Mouse (Mus musculus) bone marrow, adult 2 months (tissue): ENCODE measurements around the gene Mdh2. TPM values are rescaled to one million over a fixed set of nuclear protein-coding genes. Genes with fewer than 3 reads are reported as not detected.

Experiments
- H3K27ac ChIP-seq: fragments of 200-500 bp; 2 replicates; pipeline ENCODE4 v1.5.1; 2012; ENCODE audit warnings: low read depth, mild to moderate bottlenecking, control low read depth, inconsistent platforms, low read length; ENCODE audit not compliant: control insufficient read depth, poor library complexity, insufficient read depth
- H3K4me1 ChIP-seq: fragments of 200-500 bp; 2 replicates; pipeline ENCODE4 v1.6.1; 2011; ENCODE audit warnings: low read length; ENCODE audit not compliant: control insufficient read depth, insufficient read depth
- H3K4me3 ChIP-seq: fragments of 200-500 bp; replicated peaks from 2 replicates; pipeline ENCODE3; 2011; ENCODE audit warnings: mild to moderate bottlenecking, low read depth, low read length, control low read depth; ENCODE audit not compliant: control insufficient read depth
- CTCF ChIP-seq: fragments of 200-500 bp; IDR thresholded peaks from 2 replicates; pipeline ENCODE4 v1.5.1; 2011; ENCODE audit warnings: low read length, control low read depth; ENCODE audit not compliant: control insufficient read depth, insufficient read depth
- POLR2A ChIP-seq: fragments of 200-500 bp; IDR thresholded peaks from 2 replicates; pipeline ENCODE4 v1.6.1; 2011; ENCODE audit warnings: low read depth, mild to moderate bottlenecking, control low read depth, low read length, borderline replicate concordance; ENCODE audit not compliant: control insufficient read depth
- WGBS: fragments of 180-500 bp; shearing (Covaris S2); methylation state at CpG from one replicate; pipeline ENCODE4 v1.1.7; 2018; 5-methylcytosine and 5-hydroxymethylcytosine counted together
- polyA plus RNA-seq: library from polyadenylated mRNA; stranded (reverse); fragments of >200 nt; gene quantifications from 2 replicates; pipeline ENCODE4 v1.2.4, GENCODE M21; 2011; ENCODE audit warnings: low replicate concordance; ENCODE audit not compliant: missing spikeins, insufficient read depth, insufficient read length

Gene Mdh2
- 109 and 132 TPM in 2 replicates for polyA plus RNA-seq

GRCm38 (mm10) chr5:135778471-135779445, at the start of gene Mdh2:
Mdh2 (plus strand) TSS chr5:135778480.
- WGBS, result 2% methylated on average over 70 of the region's 70 CpGs
- Histone ChIP-seq H3K4me1 (peaks cover 9% of the 10 kb centered on the region), H3K4me3 (peak within 1 kb of the TSS; percentile 94)

GRCm38 (mm10) chr5:135729351-135729750, 48.9 kb upstream of the Mdh2 start:
- no peak overlapping the region for H3K27ac ChIP-seq
- TF ChIP-seq POLR2A (no peak), CTCF (no peak)
- no peaks in the 10 kb centered on the region for H3K4me1 ChIP-seq
- 91% methylated on average over 13 of the region's 13 CpGs for WGBS
- H3K4me3 ChIP-seq, result no peak overlapping the region

More at GRCm38 (mm10) chr5:135778471-135779445, at the start of gene Mdh2:
- TF ChIP-seq POLR2A (peak; percentile 99), CTCF (no peak)
- peak within 1 kb of the TSS; percentile 97 for H3K27ac ChIP-seq

DNA sequence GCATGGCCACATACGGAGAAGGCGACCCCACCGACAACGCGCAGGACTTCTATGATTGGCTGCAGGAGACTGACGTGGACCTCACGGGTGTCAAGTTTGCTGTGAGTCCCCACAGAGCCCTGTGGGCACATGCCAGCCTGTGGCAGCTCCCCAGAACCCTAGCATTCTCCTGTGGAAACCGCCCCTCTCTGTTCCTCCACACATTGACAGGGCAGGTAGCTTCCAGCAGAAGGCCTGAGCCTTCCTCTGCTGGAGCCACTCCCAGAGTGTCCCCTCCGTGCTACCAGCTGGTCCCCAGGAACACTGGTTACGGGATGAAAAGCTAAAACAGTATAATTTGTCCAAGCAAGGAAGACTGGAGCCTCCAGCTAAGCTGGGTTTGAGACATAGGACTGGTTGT, 48.0 kb upstream of the Mdh2 start:
- WGBS, result 87% methylated on average over 10 of the region's 10 CpGs
- no peak overlapping the region for H3K4me3 ChIP-seq
- no peak overlapping the region; the same call in 1 of the 2 replicates for H3K27ac ChIP-seq
- TF ChIP-seq POLR2A (no peak), CTCF (no peak)
- H3K4me1 ChIP-seq, result no peaks in the 10 kb centered on the region

- 86% methylated on average over 10 of the region's 10 CpGs for WGBS
- no peak overlapping the region for H3K27ac ChIP-seq
- no peak overlapping the region for H3K4me3 ChIP-seq
- H3K4me1 ChIP-seq, result no peaks in the 10 kb centered on the region
- no peak for TF ChIP-seq CTCF
- no peak for TF ChIP-seq POLR2A
Observed at GRCm38 (mm10) chr5:135730916-135731315, 47.4 kb upstream of the Mdh2 start.

GRCm38 (mm10) chr5:135731322-135731721, 47.0 kb upstream of the Mdh2 start:
- 91% methylated on average over 16 of the region's 16 CpGs for WGBS
- no peak overlapping the region for H3K27ac ChIP-seq
- no peak for TF ChIP-seq CTCF
- TF ChIP-seq POLR2A, result no peak
- no peaks in the 10 kb centered on the region for H3K4me1 ChIP-seq
- H3K4me3 ChIP-seq, result no peak overlapping the region

- Histone ChIP-seq H3K27ac (no peak overlapping the region), H3K4me1 (no peaks in the 10 kb centered on the region), H3K4me3 (no peak overlapping the region)
- 77% methylated on average over 4 of the region's 4 CpGs for whole genome bisulfite sequencing
- no peak for TF ChIP-seq POLR2A
- no peak for TF ChIP-seq CTCF
Observed at GRCm38 (mm10) chr5:135733071-135733470, 45.2 kb upstream of the Mdh2 start.

- Histone ChIP-seq H3K27ac (no peak overlapping the region), H3K4me1 (no peaks in the 10 kb centered on the region), H3K4me3 (no peak overlapping the region)
- no peak for TF ChIP-seq CTCF
- no peak for TF ChIP-seq POLR2A
- WGBS, result 96% methylated on average over 42 of the region's 42 CpGs
Observed at GRCm38 (mm10) chr5:135734057-135734680, 44.1 kb upstream of the Mdh2 start.

GRCm38 (mm10) chr5:135735741-135736140, 42.5 kb upstream of the Mdh2 start:
- 84% methylated on average over 13 of the region's 13 CpGs for WGBS
- no peak for TF ChIP-seq CTCF
- H3K4me1 ChIP-seq, result no peaks in the 10 kb centered on the region
- no peak overlapping the region for H3K4me3 ChIP-seq
- H3K27ac ChIP-seq, result no peak overlapping the region
